Mouse (Mus musculus): ENCODE results near the gene Bex4. TPM values are rescaled to one million over a fixed set of nuclear protein-coding genes. Genes with fewer than 3 reads are reported as not detected.
"Not testable (repeated sequence)": the region's sequence is repeated elsewhere in the genome, so short reads cannot be mapped to it uniquely, and the experiment has no call there.

The Bex4 gene
- polyA plus RNA-seq, 2 experiments = 131 to 154 TPM

DNA sequence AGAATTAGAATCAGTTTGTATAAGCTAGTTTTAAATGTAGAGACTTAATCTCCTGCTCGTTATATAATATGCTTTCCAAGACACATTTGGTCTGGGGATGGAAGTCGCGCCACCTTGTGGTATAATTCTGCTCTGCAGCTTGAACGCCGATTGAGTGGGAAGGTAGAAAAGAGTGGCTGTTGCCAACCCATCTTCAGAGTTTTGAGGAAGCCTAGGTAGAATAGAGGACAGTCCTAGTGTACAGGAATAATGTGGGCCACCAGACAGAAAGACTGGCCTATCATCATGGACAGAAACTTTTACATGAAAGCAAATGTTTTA is 11.1 kb upstream of the Bex4 start:
- peak; percentile 73; the same call in 1 of the 2 replicates for ATAC-seq (ENCODE audit: insufficient read depth)

DNA sequence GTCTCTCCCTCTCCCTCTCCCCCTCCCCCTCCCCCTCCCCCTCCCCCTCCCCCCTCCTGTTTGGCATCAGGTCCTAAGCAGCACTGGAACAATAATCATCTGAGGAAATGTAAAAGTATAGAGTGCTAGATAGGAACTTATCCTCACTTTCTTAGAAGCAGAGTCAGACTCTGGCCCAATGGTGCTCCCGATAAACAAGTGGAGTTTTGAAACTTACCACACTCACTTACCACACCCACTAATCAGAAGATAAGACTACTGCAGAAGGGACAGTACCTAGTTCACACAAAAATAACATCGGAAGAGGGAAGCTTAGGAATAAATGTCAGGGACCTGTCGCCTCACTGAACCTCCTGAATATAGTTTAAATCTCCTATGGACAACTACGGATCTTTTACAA is 3.2 kb upstream of the Bex4 start:
- peak; percentile 58 to 70 (median 66) for DNase-seq (ENCODE audit: low read depth in 3 of 3, low spot score in 3 of 3)

More for the DNA sequence above, 11.1 kb upstream of the Bex4 start:
- no peaks in the 10 kb centered on the region for H3K36me3 ChIP-seq (replicated peaks; ENCODE audit: control insufficient read depth, insufficient read depth, low read depth)
- H3K27me3 ChIP-seq (ENCODE audit: control insufficient read depth, insufficient read depth, low read length) = no peaks in the 10 kb centered on the region
- 6% methylated on average over 5 of the region's 5 CpGs for WGBS (ENCODE audit: insufficient replicate concordance)
- H3K4me2 ChIP-seq (ENCODE audit: low read depth) = no peak overlapping the region
- H3K27ac ChIP-seq = no peak overlapping the region
- DNase-seq (ENCODE audit: low read depth in 3 of 3, low spot score in 3 of 3) = peak; percentile 37 to 54 (median 40)
- TF ChIP-seq CTCF (IDR thresholded peaks at IDR 0.05; ENCODE audit: low read depth) (peak; percentile 76), EP300 (IDR thresholded peaks at IDR 0.05; ENCODE audit: low read depth) (no peak)
- no peak overlapping the region for H3K4me3 ChIP-seq (ENCODE audit: insufficient read depth in 1 of 2, low read depth in 2 of 2, low read length in 2 of 2)
- H3K9me3 ChIP-seq (ENCODE audit: control insufficient read depth, low read length) = no peaks in the 10 kb centered on the region
- no peaks in the 10 kb centered on the region; a peak in 1 of 4 replicates for H3K4me1 ChIP-seq (replicated peaks; ENCODE audit: control insufficient read depth in 2 of 2, insufficient read depth in 2 of 2, low read length in 1 of 2)
- H3K9ac ChIP-seq (replicated peaks) = no peak overlapping the region

DNA sequence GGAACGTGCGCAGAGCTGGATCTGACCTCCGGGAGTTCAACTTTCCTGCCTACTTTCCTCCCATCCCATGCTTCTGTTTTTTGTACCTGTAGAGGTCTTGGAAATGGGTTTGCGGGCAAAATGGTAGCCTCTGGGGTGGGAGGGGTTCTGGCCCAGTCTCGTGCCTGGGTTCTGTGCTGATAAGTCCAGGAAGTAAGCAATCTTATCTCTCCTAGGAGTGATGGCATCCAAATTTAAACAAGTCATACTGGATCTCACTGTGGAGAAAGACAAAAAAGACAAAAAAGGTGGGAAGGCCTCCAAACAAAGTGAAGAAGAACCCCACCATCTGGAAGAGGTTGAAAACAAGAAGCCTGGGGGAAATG is 826 bp downstream of the Bex4 start:
- ATAC-seq (ENCODE audit: insufficient read depth) = peak; percentile 22
- WGBS (ENCODE audit: insufficient replicate concordance) = 7% methylated on average over 5 of the region's 5 CpGs
- H3K36me3 ChIP-seq (replicated peaks; ENCODE audit: control insufficient read depth, insufficient read depth, low read depth); H3K27ac ChIP-seq; H3K27me3 ChIP-seq (ENCODE audit: control insufficient read depth, insufficient read depth, low read length); H3K9me3 ChIP-seq (ENCODE audit: control insufficient read depth, low read length): not testable (repeated sequence)
- H3K9ac ChIP-seq (replicated peaks) = peak overlapping the region; percentile 69
- H3K4me2 ChIP-seq (ENCODE audit: low read depth) = peak overlapping the region; percentile 60
- peaks cover 20% of the 10 kb centered on the region in 2 experiments for H3K4me1 ChIP-seq (replicated peaks; ENCODE audit: control insufficient read depth in 2 of 2, insufficient read depth in 2 of 2, low read length in 1 of 2)
- H3K4me3 ChIP-seq (ENCODE audit: insufficient read depth in 1 of 2, low read depth in 2 of 2, low read length in 2 of 2) = peak overlapping the region; percentile 63 to 95
- peak in 2 of 3 experiments; percentile 14 to 23 for DNase-seq (ENCODE audit: low read depth in 3 of 3, low spot score in 3 of 3)

More for the DNA sequence above, 3.2 kb upstream of the Bex4 start:
- Histone ChIP-seq H3K9ac (replicated peaks) (no peak overlapping the region), H3K4me3 (ENCODE audit: insufficient read depth in 1 of 2, low read depth in 2 of 2, low read length in 2 of 2) (no peak overlapping the region), H3K9me3 (ENCODE audit: control insufficient read depth, low read length) (no peaks in the 10 kb centered on the region), H3K4me2 (ENCODE audit: low read depth) (peak overlapping the region; percentile 42), H3K27ac (peak overlapping the region; percentile 77), H3K27me3 (ENCODE audit: control insufficient read depth, insufficient read depth, low read length) (no peaks in the 10 kb centered on the region), H3K36me3 (replicated peaks; ENCODE audit: control insufficient read depth, insufficient read depth, low read depth) (no peaks in the 10 kb centered on the region), H3K4me1 (replicated peaks; ENCODE audit: control insufficient read depth in 2 of 2, insufficient read depth in 2 of 2, low read length in 1 of 2) (peaks cover 20 to 22% of the 10 kb centered on the region in 2 experiments)
- no peak for TF ChIP-seq CTCF (IDR thresholded peaks at IDR 0.05; ENCODE audit: low read depth)
- TF ChIP-seq EP300 (IDR thresholded peaks at IDR 0.05; ENCODE audit: low read depth) = peak; percentile 85
- ATAC-seq (ENCODE audit: insufficient read depth) = peak; percentile 88
- 41% methylated on average over 4 of the region's 4 CpGs for WGBS (ENCODE audit: insufficient replicate concordance)

DNA sequence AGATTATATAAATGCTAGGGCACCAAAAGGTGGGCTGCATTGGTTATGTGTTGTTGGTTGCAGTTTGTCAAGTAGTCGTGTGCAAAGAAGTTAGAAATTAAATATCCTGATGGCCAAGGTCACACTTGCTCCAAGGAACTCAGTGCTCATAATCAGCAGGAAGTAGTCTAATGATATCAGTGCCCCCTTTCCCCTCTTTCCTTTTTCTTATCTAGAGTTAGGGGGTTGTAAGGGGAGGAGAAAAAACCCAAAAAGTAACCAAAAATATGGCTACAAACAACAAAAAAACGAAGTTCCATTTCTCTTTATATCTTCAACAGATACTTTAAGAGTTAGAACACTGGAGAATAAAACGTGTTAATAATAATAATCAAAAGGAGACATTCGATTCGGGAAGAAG is 2.6 kb downstream of the Bex4 start:
- TF ChIP-seq EP300 (IDR thresholded peaks at IDR 0.05; ENCODE audit: low read depth) = no peak
- TF ChIP-seq CTCF (IDR thresholded peaks at IDR 0.05; ENCODE audit: low read depth) = no peak
- no peak for ATAC-seq (ENCODE audit: insufficient read depth)
- Histone ChIP-seq H3K9me3 (ENCODE audit: control insufficient read depth, low read length) (no peaks in the 10 kb centered on the region), H3K9ac (replicated peaks) (no peak overlapping the region), H3K4me3 (ENCODE audit: insufficient read depth in 1 of 2, low read depth in 2 of 2, low read length in 2 of 2) (no peak overlapping the region), H3K27me3 (ENCODE audit: control insufficient read depth, insufficient read depth, low read length) (no peaks in the 10 kb centered on the region), H3K36me3 (replicated peaks; ENCODE audit: control insufficient read depth, insufficient read depth, low read depth) (no peaks in the 10 kb centered on the region; the same call in 1 of the 2 replicates), H3K4me2 (ENCODE audit: low read depth) (peak overlapping the region; percentile 60; the same call in 1 of the 2 replicates), H3K4me1 (replicated peaks; ENCODE audit: control insufficient read depth in 2 of 2, insufficient read depth in 2 of 2, low read length in 1 of 2) (peaks cover 8 to 10% of the 10 kb centered on the region in 2 experiments), H3K27ac (no peak overlapping the region)
- no peak for DNase-seq (ENCODE audit: low read depth in 3 of 3, low spot score in 3 of 3)
- WGBS (ENCODE audit: insufficient replicate concordance) = 47% methylated on average over 5 of the region's 5 CpGs

DNA sequence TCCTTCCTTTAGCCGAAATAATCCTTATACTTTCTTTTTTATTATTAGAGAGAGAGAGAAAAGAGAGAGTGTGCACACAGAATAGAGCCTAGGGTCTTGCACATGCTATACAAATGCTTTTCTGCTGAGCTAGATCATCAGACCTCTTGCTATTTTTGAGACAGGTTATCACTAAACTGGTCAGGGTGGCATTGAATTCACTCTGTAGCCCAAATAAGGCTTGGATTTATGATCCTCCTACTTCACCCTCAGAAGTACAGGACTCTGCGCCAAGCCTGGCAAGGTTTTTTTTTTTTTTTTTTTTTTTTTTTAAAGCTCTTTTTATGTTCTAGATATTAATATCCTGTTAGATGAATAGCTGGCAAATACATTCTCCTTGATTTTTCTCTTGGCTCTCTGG is 4.9 kb downstream of the Bex4 start:
- ATAC-seq (ENCODE audit: insufficient read depth) = no peak

More for the DNA sequence above, 4.9 kb downstream of the Bex4 start:
- no peaks in the 10 kb centered on the region for H3K27me3 ChIP-seq (ENCODE audit: control insufficient read depth, insufficient read depth, low read length)
- no peak overlapping the region for H3K4me2 ChIP-seq (ENCODE audit: low read depth)
- DNase-seq (ENCODE audit: low read depth in 3 of 3, low spot score in 3 of 3) = no peak
- no peak overlapping the region for H3K4me3 ChIP-seq (ENCODE audit: insufficient read depth in 1 of 2, low read depth in 2 of 2, low read length in 2 of 2)
- H3K4me1 ChIP-seq (replicated peaks; ENCODE audit: control insufficient read depth in 2 of 2, insufficient read depth in 2 of 2, low read length in 1 of 2) = no peaks in the 10 kb centered on the region
- no peaks in the 10 kb centered on the region for H3K9me3 ChIP-seq (ENCODE audit: control insufficient read depth, low read length)
- H3K36me3 ChIP-seq (replicated peaks; ENCODE audit: control insufficient read depth, insufficient read depth, low read depth) = no peaks in the 10 kb centered on the region; the same call in 1 of the 2 replicates
- 68% methylated on average over 2 of the region's 2 CpGs for WGBS (ENCODE audit: insufficient replicate concordance)
- TF ChIP-seq EP300 (IDR thresholded peaks at IDR 0.05; ENCODE audit: low read depth) = no peak
- no peak for TF ChIP-seq CTCF (IDR thresholded peaks at IDR 0.05; ENCODE audit: low read depth)
- H3K27ac ChIP-seq = no peak overlapping the region
- no peak overlapping the region for H3K9ac ChIP-seq (replicated peaks)

All from liver, embryonic 14.5 days (tissue).